Mouse (Mus musculus) lung, embryonic 14.5 days (tissue): ENCODE data around the gene Arhgap44. TPM values are rescaled to one million over a fixed set of nuclear protein-coding genes. Genes with fewer than 3 reads are reported as not detected.

Experiments used
- ATAC-seq: fragments of 200-750 bp; cut with Nextera tagmentation; 2 replicates; pipeline ENCODE4 v1.8.0; 2017; ENCODE audit warnings: mild to moderate bottlenecking, moderate TSS enrichment, moderate library complexity; ENCODE audit not compliant: insufficient read depth
- DNase-seq: peaks from one replicate; pipeline ENCODE4 v3.0.0-alpha.2; 2015
- H3K27ac ChIP-seq: fragments of 300-500 bp; sonication (generic); 2 replicates; pipeline ENCODE4 v1.5.1; 2014; ENCODE audit warnings: low read depth, mild to moderate bottlenecking, moderate library complexity
- H3K27me3 ChIP-seq: fragments of 300-500 bp; sonication (generic); 2 replicates; pipeline ENCODE4 v1.6.1; 2014; ENCODE audit warnings: low read length, control low read depth; ENCODE audit not compliant: insufficient read depth
- H3K36me3 ChIP-seq: fragments of 300-500 bp; sonication (generic); 2 replicates; pipeline ENCODE4 v1.6.1; 2014; ENCODE audit warnings: control low read depth; ENCODE audit not compliant: insufficient read depth
- H3K4me1 ChIP-seq: fragments of 300-500 bp; sonication (generic); 2 replicates; pipeline ENCODE4 v1.6.1; 2014; ENCODE audit warnings: antibody characterized with exemption, control low read depth; ENCODE audit not compliant: insufficient read depth
- H3K4me2 ChIP-seq: fragments of 300-500 bp; sonication (generic); 2 replicates; pipeline ENCODE4 v1.6.1; 2014; ENCODE audit warnings: mild to moderate bottlenecking
- H3K4me3 ChIP-seq: fragments of 300-500 bp; sonication (generic); 2 replicates; pipeline ENCODE4 v1.5.1; 2014; ENCODE audit warnings: low read depth, low read length
- H3K9ac ChIP-seq: fragments of 300-500 bp; sonication (generic); 2 replicates; pipeline ENCODE4 v1.6.1; 2014
- H3K9me3 ChIP-seq: fragments of 300-500 bp; sonication (generic); 2 replicates; pipeline ENCODE4 v1.6.1; 2016; ENCODE audit warnings: low read depth, low read length, control low read depth
- CTCF ChIP-seq: IDR thresholded peaks from 2 replicates; pipeline ENCODE4 v1.5.1; 2016; ENCODE audit warnings: antibody characterized with exemption, low read depth
- WGBS: fragments of 180-500 bp; shearing (Covaris S2); extraction: QIAGEN DNeasy Blood & Tissue Kit; methylation state at CpG from one replicate; pipeline ENCODE4 v1.1.7; 2014; 5-methylcytosine and 5-hydroxymethylcytosine counted together
- polyA plus RNA-seq: library from polyadenylated mRNA; unstranded; fragments of >200 nt; fragmentation: Nextera tagmentation; extraction: Ambion mirVana; gene quantifications from 2 replicates; pipeline ENCODE4 v1.2.1, GENCODE M21; 2014

Arhgap44 gene
- 11.0 and 11.5 TPM in 2 replicates for polyA plus RNA-seq

DNA sequence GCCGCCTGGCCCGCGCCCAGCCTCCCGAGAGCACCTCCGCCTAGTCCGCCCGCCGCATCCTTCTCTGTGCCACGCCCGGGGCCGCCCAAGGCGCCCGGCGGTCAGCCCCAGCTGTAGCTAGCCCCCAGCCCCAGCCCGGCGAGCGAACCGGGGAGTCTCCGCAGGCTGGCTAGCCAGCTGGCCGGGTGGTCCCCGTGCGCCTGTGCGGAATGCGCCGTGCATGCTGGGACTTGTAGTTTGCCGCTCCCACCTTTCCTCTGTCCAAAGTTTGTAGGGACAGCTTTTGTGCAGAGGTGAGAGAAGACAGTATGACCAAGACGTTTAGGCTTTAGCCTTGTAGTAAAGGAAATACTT, at the start of gene Arhgap44:
Gene Arhgap44, minus strand, starts transcription at position 195 of the 354 bp plus-strand sequence.
- Histone ChIP-seq H3K9ac (peak within 1 kb of the TSS; percentile 74), H3K9me3 (no peaks in the 10 kb centered on the region; the same call in 1 of the 2 replicates), H3K4me3 (peak within 1 kb of the TSS; percentile 85), H3K27me3 (0 out of 2 replicates have a peak, but pooled peaks cover 5% of the 10 kb centered on the region), H3K4me1 (no peaks in the 10 kb centered on the region), H3K4me2 (peak within 1 kb of the TSS; percentile 97), H3K36me3 (no peaks in the 10 kb centered on the region), H3K27ac (peak within 1 kb of the TSS; percentile 54; the same call in 1 of the 2 replicates)
- TF ChIP-seq CTCF: no peak
- ATAC-seq (peak; percentile 94), DNase-seq (peak; percentile 80)
- WGBS: under 1% methylated on average over 24 of the region's 27 CpGs

DNA sequence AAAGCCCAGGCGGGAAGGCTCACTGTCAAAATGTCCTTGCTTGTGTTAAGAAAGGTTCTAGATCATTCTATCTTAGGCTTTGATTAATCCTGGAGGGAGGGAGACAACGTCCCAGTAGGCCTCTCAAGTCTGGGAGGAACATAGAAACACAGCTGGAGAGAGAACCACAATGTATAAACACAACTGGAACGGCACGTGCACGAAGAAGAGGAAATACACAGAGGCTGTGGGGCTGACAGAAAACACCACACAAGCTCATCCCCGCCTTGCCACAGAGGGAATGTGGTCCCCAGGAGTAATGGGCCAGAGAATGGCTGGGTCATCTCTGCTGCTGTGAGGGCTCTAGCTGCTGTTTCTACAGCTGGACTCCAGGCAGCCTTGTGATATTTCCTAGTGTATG, 48.9 kb upstream of the Arhgap44 start:
- Histone ChIP-seq H3K27ac (no peak overlapping the region), H3K4me2 (no peak overlapping the region), H3K27me3 (no peaks in the 10 kb centered on the region), H3K36me3 (no peaks in the 10 kb centered on the region), H3K9me3 (no peaks in the 10 kb centered on the region), H3K9ac (no peak overlapping the region), H3K4me1 (peaks cover 5% of the 10 kb centered on the region; the same call in 1 of the 2 replicates), H3K4me3 (no peak overlapping the region)
- WGBS: 40% methylated on average over 6 of the region's 6 CpGs
- no peak for TF ChIP-seq CTCF
- peak; percentile 61 for DNase-seq
- ATAC-seq: peak; percentile 33; the same call in 1 of the 2 replicates

DNA sequence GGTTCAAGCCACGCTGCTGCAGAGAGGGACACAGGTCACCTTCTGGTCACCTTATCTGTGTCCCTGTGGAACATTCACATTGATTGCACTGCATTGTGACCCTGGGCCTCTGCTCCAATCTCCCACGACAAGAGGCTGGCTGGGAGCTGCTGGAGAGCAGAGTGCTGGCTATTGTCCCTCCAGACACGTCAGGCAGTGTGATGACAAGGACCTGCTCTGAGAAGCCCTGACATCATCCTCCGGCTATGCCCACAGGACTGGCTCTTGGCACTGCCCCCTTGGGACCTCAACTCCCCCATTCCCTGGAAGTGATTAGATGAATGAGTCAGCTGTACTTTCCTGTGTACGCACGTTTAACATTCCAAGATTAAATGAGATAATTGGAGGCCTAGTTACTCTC, 46.7 kb upstream of the Arhgap44 start:
- Histone ChIP-seq H3K9me3 (no peaks in the 10 kb centered on the region), H3K4me1 (peaks cover 11% of the 10 kb centered on the region; the same call in 1 of the 2 replicates), H3K27me3 (no peaks in the 10 kb centered on the region), H3K36me3 (no peaks in the 10 kb centered on the region), H3K9ac (no peak overlapping the region), H3K4me3 (no peak overlapping the region), H3K4me2 (no peak overlapping the region), H3K27ac (no peak overlapping the region)
- ATAC-seq (no peak), DNase-seq (no peak)
- 42% methylated on average over 6 of the region's 6 CpGs for WGBS
- TF ChIP-seq CTCF: no peak

DNA sequence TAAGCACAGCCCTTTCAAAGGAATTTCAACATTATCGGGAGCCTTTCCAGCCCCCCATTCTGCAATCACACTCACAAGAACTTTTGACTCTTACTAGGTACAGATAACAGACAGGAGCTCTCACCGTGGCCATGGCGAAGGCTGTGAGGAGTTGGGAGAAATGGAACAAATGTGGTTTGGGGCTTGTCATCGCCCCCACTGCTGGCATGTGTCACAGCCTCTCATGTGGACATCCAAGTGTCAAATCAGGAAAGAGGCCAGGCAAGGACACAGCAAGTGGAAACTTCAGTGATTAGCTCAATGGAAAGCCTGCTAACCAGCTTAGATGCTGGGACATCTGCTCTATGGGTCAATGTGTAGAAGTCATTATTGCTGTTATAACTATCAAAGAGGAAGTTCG, 42.5 kb upstream of the Arhgap44 start:
- ATAC-seq (no peak), DNase-seq (peak; percentile 28)
- no peak overlapping the region for H3K27ac ChIP-seq
- H3K9me3 ChIP-seq: no peaks in the 10 kb centered on the region
- no peaks in the 10 kb centered on the region for H3K36me3 ChIP-seq
- peaks cover 16% of the 10 kb centered on the region for H3K4me1 ChIP-seq
- H3K27me3 ChIP-seq: no peaks in the 10 kb centered on the region
- H3K4me3 ChIP-seq: no peak overlapping the region
- no peak overlapping the region for H3K4me2 ChIP-seq
- H3K9ac ChIP-seq: no peak overlapping the region
- WGBS: 47% methylated on average over 5 of the region's 5 CpGs
- no peak for TF ChIP-seq CTCF

GRCm38 (mm10) chr11:65204651-65205050, 41.9 kb upstream of the Arhgap44 start:
- TF ChIP-seq CTCF: no peak

DNA sequence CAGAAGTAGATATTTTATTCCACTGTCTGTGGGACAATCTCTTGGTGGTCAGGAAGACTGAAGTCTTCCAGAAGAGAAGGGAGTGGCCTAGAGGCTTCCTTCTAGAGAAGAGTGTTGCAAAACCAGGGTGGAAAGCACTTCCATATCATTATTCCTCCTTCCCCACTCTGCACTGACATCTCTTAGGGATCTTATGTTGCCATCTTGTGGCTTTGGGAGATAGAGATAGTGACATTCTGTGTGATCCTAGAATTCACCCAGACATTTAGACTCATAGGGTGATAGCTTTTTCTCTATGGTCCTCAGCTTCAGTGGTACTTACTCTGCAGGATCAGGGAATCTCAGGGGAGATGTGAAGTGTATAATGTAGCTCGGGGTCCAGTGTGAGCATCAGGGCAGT, 40.3 kb upstream of the Arhgap44 start:
- H3K27me3 ChIP-seq: no peaks in the 10 kb centered on the region
- H3K4me3 ChIP-seq: no peak overlapping the region
- TF ChIP-seq CTCF: no peak
- no peak overlapping the region for H3K27ac ChIP-seq
- no peak overlapping the region for H3K9ac ChIP-seq
- no peak for DNase-seq
- H3K4me2 ChIP-seq: no peak overlapping the region
- WGBS: 85% methylated on average over 1 of the region's 1 CpGs
- no peak for ATAC-seq
- no peaks in the 10 kb centered on the region for H3K9me3 ChIP-seq
- H3K4me1 ChIP-seq: peaks cover 16% of the 10 kb centered on the region
- H3K36me3 ChIP-seq: no peaks in the 10 kb centered on the region

More at GRCm38 (mm10) chr11:65204651-65205050, 41.9 kb upstream of the Arhgap44 start:
- H3K9me3 ChIP-seq: no peaks in the 10 kb centered on the region
- H3K4me2 ChIP-seq: no peak overlapping the region
- H3K9ac ChIP-seq: no peak overlapping the region
- no peak overlapping the region for H3K4me3 ChIP-seq
- H3K4me1 ChIP-seq: peaks cover 16% of the 10 kb centered on the region
- DNase-seq (no peak), ATAC-seq (no peak)
- no peaks in the 10 kb centered on the region for H3K36me3 ChIP-seq
- 40% methylated on average over 13 of the region's 13 CpGs for WGBS
- H3K27me3 ChIP-seq: no peaks in the 10 kb centered on the region
- H3K27ac ChIP-seq: no peak overlapping the region

DNA sequence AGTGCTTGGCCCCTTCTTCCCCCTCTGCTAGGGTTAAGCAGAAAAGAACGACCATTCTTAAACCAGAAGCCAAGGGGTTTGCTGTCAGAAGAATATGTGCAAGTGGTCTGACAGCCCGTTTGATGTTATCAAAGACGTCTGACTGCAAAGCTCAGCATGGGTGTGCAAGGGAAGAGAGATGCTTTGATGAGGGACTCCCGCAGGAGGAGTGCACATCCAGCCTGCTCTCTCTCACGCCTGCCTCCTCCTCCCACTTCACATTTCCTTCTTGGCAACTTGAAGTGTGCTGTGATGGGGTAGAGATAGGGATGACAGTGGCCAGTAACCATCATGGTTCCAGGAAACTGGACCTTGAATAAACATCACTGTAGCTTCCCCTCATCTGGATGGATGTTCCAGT, 39.5 kb upstream of the Arhgap44 start:
- DNase-seq: peak; percentile 82
- peak overlapping the region; percentile 63; the same call in 1 of the 2 replicates for H3K27ac ChIP-seq
- peaks cover 16% of the 10 kb centered on the region for H3K4me1 ChIP-seq
- no peak overlapping the region for H3K4me2 ChIP-seq
- TF ChIP-seq CTCF: no peak
- ATAC-seq: peak; percentile 89
- 13% methylated on average over 5 of the region's 5 CpGs for WGBS
- H3K36me3 ChIP-seq: no peaks in the 10 kb centered on the region
- no peaks in the 10 kb centered on the region for H3K9me3 ChIP-seq
- H3K9ac ChIP-seq: no peak overlapping the region
- no peaks in the 10 kb centered on the region for H3K27me3 ChIP-seq
- no peak overlapping the region for H3K4me3 ChIP-seq
